8 mouse cellular contexts compared by ENCODE assay signal in the genomic region with DNA sequence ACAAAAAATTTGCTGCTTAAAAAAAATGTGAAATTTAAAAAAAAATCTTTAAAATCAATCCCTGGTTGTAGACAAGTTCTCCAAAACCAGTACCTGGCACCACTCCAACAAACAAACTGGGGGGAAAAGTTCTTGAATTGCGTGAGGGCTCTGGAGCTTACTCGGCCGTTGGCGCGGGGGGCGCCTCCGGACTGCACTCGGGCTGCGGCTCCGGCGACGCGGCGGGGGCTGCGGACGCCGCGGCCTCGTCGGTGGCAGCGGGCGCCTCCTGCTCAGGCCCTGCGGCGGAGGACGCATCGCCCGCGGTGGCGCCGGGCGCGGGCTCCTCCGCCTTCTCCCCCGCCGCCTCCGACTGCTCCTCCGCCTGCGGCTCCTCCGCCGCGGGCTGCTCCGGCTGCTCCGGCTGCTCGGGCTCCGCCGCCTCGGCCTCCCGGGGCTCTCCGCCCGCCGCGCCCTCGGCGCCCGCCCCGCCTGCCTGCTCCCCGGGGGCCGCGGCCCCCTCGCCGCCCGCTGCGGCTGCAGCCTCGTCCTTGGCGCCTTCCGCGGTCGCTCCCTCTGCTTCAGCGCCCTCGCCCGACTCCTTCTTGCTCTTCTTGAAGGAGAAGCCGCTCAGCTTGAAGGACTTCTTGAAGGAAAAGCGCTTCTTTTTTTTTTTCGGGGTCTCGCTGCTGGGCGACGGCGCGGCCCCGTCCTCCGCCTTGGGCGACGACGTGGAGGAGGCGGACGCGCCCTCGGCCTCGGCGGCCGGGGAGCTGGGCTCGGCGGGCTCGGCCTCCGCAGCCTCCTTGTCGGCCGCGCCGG. TPM values are rescaled to one million over a fixed set of nuclear protein-coding genes. Genes with fewer than 3 reads are reported as not detected.
DNase-seq lines count a peak whose midpoint lies in the region; ATAC-seq and TF ChIP-seq lines count a peak whose summit lies in the region.

No protein-coding gene starts in this region.

- intact Hi-C loops in heart, postnatal 14 days (cut with DNase I), result loop anchor here (1.0 to 10.0 kb wide), 11 partner anchors 29 to 1416 kb away; no protein-coding TSS in a partner anchor

- H3K27ac ChIP-seq in forebrain, embryonic 15.5 days (replicated peaks), result peak overlapping the region; percentile 100
- H3K27ac ChIP-seq in layer of hippocampus, adult 2 months, result peak overlapping the region; percentile 98
- peak overlapping the region; percentile 98 for H3K27ac ChIP-seq in lung, embryonic 14.5 days (ENCODE audit: low read depth)

- H3K27me3 ChIP-seq in forebrain, embryonic 15.5 days, result no peaks in the 10 kb centered on the region
- H3K27me3 ChIP-seq in lung, embryonic 14.5 days (ENCODE audit: insufficient read depth, low read length), result no peaks in the 10 kb centered on the region

- H3K9ac ChIP-seq in forebrain, embryonic 15.5 days (replicated peaks), result peak overlapping the region; percentile 100
- peak overlapping the region; percentile 99 for H3K9ac ChIP-seq in lung, embryonic 14.5 days

- H3K9me3 ChIP-seq in forebrain, embryonic 15.5 days, result no peaks in the 10 kb centered on the region
- H3K9me3 ChIP-seq in lung, embryonic 14.5 days (ENCODE audit: low read depth, low read length), result no peaks in the 10 kb centered on the region

- WGBS in forebrain, embryonic 15.5 days, result under 1% methylated on average over 89 of the region's 99 CpGs
- under 1% methylated on average over 79 of the region's 99 CpGs for WGBS in lung, embryonic 14.5 days

- H3K4me1 ChIP-seq in forebrain, embryonic 15.5 days, result peaks cover 23% of the 10 kb centered on the region
- peaks cover 4% of the 10 kb centered on the region for H3K4me1 ChIP-seq in lung, embryonic 14.5 days (ENCODE audit: insufficient read depth)

- ATAC-seq in forebrain, embryonic 15.5 days (replicated peaks), result no peak
- no peak for ATAC-seq in lung, embryonic 14.5 days (ENCODE audit: insufficient read depth)

- H3K4me2 ChIP-seq in forebrain, embryonic 15.5 days (replicated peaks), result peak overlapping the region; percentile 52
- H3K4me2 ChIP-seq in lung, embryonic 14.5 days, result peak overlapping the region; percentile 72

- H3K4me3 ChIP-seq in forebrain, embryonic 15.5 days, result peak overlapping the region; percentile 95
- H3K4me3 ChIP-seq in layer of hippocampus, adult 2 months, result peak overlapping the region; percentile 81
- H3K4me3 ChIP-seq in lung, embryonic 14.5 days (ENCODE audit: low read depth, low read length), result peak overlapping the region; percentile 76

- H3K36me3 ChIP-seq in forebrain, embryonic 15.5 days, result peaks cover 25% of the 10 kb centered on the region
- H3K36me3 ChIP-seq in lung, embryonic 14.5 days (ENCODE audit: insufficient read depth), result peaks cover 42% of the 10 kb centered on the region

- no peak for TF ChIP-seq CTCF in layer of hippocampus, adult 2 months (conservative IDR thresholded peaks at IDR 0.05)
- no peak for TF ChIP-seq CTCF in lung, embryonic 14.5 days (IDR thresholded peaks at IDR 0.05; ENCODE audit: low read depth)

- DNase-seq in CD8-positive naive resting alpha-beta T cell, adult 2 months (ENCODE audit: low read depth in 2 of 2, low spot score in 2 of 2), result peak; percentile 15 to 41
- DNase-seq in c-Kit-positive CD71-negative TER-119-negative erythroid progenitor cells, embryonic 14.5 days (ENCODE audit: low read depth), result peak; percentile 20
- peak; percentile 53 to 74 for DNase-seq in heart, postnatal 14 days
- peak; percentile 22 to 46 for DNase-seq in layer of hippocampus, adult 2 months (ENCODE audit: low spot score in 2 of 2)
- peak; percentile 83 for DNase-seq in lung, embryonic 14.5 days
- peak; percentile 55 for DNase-seq in ovary, adult 18-20 months (ENCODE audit: low spot score)
- DNase-seq in thymus, postnatal 0 days (ENCODE audit: low spot score), result peak; percentile 63

RNA-seq across cellular contexts. Expression of a gene that starts 2.6 kb away (rescaled TPM):
- 214 and 227 TPM in 2 replicates for polyA plus RNA-seq in forebrain, embryonic 15.5 days (2015; fragmentation: Nextera tagmentation; extraction: Ambion mirVana)
- total RNA-seq in heart, postnatal 14 days (2021), result 10 to 100 TPM; 75.6 to 79.2 TPM
- total RNA-seq in layer of hippocampus, adult 2 months (2021), result 10 to 100 TPM; 92.0 to 98.1 TPM
- polyA plus RNA-seq in lung, embryonic 14.5 days (2014; fragmentation: Nextera tagmentation; extraction: Ambion mirVana), result 162 and 168 TPM in 2 replicates
- polyA plus RNA-seq in thymus, postnatal 0 days (2015; fragmentation: Nextera tagmentation; extraction: Ambion mirVana), result 71.5 and 86.6 TPM in 2 replicates

Comparison
In these comparisons a context has a peak if more than half of its experiments do, and no peak if none do; other contexts are left out.
1. DNase-seq: peak in every context shown above with its lines; median percentile 83 in lung, embryonic 14.5 days; 64 in heart, postnatal 14 days; 63 in thymus, postnatal 0 days; 55 in ovary, adult 18-20 months; 34 in layer of hippocampus, adult 2 months; 28 in CD8-positive naive resting alpha-beta T cell, adult 2 months; 20 in c-Kit-positive CD71-negative TER-119-negative erythroid progenitor cells, embryonic 14.5 days.